Mouse (Mus musculus): ENCODE measurements around the gene Dcxr.
A peak's percentile ranks its signal among the peaks of the same experiment; 100 is the strongest.
"Not testable (repeated sequence)": the region's sequence is repeated elsewhere in the genome, so short reads cannot be mapped to it uniquely, and the experiment has no call there.

Dcxr gene

DNA sequence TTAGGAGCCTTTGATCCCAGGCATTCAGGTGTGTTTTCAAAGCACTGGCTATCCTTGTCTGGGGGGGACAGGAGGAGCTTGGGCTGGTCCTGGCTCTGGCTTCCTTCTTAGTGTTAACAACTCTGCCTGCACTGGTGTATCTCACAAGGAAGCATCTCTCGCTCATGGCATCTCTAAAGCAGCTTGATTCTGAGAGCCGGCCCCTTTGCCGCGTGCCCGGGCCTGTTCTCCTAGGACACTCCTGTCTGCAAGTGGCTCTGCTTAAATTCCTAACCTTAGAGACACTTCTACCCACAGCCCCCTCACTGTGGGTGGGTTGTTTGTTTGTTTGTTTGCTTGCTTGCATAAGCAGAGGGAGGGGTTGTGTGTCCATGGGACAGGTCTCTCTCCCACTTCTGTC, 19.1 kb downstream of the Dcxr start:
- DNase-seq (ENCODE audit: low spot score in 2 of 2) = no peak

DNA sequence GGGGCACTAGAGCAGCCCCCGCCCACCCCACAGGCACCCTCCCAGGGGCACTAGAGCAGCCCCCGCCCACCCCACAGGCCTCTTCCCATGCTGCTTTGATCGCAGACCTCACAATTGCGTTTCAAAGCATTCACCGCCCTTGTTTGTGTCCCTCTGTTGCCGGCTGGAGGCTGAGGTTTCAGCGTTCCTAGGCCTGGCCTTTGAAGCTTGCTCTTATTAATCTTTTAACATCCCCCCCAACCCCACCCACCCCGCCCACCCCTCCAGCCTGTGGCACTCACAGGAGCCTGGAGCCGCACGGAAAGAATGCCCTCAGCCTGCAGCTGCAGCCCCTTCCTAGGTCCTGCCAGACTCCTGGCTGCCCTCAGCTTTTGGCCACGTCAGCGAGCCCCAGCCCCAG, 19.9 kb downstream of the Dcxr start:
- no peak for DNase-seq (ENCODE audit: low spot score in 2 of 2)

DNA sequence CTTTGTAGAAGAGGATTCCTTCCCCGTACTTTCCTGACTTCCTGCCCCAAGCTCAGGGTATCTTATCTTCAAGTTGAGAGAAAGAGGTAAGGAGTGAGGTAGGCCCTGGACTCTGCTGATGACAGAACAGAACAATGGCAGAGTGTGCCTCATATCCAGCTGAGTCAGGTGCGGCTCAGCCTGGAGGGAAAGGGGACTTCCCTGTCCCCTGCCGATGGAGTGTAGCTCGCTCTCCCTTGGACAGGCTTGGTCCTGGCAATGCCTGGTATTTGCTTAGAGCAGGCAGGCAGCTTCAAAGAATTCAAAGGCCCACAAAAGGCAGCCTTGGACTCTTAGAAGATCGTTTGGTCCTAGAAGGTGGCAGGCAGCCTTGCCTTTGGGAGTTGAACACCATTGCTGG, 21.0 kb downstream of the Dcxr start:
- DNase-seq (ENCODE audit: low spot score in 2 of 2) = no peak

DNA sequence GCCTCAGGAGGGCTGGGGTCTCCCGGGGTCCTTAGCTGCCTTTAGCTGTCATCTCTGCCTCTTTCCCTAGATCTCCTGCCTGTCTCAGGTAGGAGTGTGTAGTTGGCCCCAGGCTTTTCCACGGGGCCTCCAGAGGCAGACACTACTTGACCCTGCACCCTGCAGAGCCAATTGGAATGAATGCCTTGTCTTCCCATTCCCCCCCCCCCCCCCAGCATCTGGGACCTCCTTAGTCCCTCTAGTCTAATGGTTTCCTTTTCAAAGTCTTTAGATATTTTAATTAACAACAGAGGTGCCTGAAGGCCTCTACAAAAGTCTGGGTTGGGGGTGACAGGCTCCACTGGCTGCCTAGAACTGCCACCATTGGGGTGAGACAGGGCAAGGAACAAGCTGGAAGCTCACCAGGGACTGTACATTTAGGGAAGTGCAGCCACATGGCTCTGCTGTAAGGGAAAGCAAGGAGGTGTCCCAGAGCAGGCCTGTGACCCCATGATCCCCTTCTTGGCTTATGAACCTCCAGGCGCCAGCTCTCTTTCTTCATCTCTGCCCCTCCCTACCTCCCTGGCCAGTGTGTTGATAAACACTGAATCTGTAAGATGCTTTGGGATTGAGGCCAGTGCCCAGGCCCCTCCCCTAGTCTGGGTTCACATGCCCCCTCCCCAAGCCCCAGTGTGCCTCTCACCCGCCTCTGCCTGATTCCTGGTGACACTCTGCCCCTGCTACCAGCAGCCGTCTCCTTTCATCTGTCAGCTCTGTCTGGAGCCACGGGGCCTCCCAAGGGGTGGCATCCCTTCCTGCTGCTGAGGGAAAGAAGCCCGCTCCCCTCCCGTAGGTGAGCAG, 22.4 kb downstream of the Dcxr start:
- DNase-seq (ENCODE audit: low spot score in 2 of 2) = no peak

DNA sequence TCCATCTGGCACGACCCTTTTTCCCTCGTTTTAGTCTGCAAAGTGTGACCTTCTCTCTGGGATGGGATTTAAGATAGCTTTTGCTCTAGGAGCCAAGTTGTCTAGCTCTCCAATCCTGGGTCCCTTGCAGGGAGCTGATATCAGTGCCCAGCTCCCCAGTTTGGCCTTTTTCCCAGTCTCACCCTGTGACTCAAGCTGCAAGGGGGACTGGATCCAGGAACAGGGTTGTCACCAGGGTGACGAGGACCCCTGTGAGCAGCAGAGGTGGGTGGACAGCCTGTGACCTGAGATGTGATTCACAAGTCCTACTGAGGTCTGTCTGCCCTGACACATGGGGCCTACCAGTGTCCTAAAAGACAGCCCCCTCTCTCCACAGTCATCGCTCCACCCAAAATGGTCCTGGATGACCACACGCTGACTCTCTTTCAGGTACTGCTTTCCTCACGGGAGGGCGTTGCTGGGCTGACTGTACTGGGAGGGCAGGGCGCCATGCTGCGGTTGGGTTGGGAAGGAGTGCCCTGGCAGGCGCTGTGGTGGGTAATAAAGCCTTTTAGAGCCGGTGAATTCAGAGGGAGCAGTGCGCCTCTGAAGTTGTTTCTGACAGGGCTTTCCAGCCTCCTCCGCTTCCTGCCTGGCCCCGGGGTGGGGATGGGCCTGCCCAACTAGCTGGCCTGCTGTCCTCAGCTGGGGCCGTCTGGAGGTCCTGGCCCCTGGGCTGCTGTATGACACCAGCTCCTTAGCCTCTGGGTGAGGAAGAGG, 23.2 kb downstream of the Dcxr start:
- DNase-seq (ENCODE audit: low spot score in 2 of 2) = no peak

DNA sequence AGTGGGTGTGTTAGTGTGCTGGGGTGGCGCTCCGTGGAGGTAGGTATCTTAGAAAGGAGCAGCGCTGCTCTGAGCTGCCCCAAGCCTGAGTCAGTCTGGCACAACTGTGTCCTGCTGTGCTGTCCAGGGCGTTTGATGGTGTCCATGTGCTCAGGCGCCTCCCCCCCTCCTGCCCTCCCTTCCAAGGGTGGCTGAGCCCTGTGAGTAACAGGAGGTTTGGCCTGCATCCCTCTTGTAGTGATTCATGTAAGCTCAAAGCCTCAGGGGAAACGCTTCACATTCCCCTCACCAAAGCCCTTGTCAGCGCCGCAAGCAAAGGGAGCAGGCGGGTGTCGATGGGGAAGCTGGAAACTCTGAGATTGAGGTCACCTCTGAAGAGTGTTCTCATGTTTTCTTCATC, 29.3 kb downstream of the Dcxr start:
- no peak for DNase-seq (ENCODE audit: low spot score in 2 of 2)

DNA sequence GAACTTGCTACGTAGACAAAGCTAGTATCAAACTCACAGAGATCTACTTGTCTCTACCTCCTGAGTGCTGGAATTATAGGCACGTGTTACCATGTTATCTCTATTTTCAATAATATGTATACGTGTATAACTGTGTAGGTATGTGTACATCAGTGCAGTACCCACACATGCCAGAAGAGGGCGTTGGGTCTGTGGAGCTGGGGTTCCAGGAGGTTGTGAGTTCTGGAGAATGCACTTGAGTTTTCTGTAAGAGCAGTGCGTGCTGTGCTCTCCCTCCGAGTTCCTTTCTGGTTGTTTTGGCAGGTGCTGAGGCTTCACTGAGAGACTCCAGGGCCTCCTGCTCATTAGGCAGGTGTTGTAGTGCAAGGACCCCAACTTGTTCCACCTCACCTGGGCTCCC, 30.5 kb downstream of the Dcxr start:
- no peak for DNase-seq (ENCODE audit: low spot score in 2 of 2)

DNA sequence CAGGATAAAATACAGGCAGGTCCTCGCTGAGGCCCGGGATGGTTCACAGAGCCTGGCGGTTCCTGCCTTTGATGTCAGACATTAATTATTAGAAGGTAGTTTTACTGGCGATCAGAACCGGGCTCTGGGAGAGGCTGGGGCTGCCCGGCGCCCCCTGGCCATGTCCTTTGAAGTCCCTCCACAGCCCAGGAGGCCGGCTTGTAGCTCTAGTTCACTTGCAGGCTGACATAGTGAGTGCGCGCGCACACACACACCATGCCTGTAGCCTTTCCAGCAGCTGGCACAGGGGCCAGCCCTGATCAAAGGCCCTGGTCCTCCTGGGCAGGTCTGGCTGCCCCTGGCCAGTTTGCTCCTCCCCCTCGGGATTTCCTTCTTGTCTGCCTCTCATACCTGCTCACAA, 31.4 kb downstream of the Dcxr start:
- DNase-seq (ENCODE audit: low spot score in 2 of 2) = no peak

DNA sequence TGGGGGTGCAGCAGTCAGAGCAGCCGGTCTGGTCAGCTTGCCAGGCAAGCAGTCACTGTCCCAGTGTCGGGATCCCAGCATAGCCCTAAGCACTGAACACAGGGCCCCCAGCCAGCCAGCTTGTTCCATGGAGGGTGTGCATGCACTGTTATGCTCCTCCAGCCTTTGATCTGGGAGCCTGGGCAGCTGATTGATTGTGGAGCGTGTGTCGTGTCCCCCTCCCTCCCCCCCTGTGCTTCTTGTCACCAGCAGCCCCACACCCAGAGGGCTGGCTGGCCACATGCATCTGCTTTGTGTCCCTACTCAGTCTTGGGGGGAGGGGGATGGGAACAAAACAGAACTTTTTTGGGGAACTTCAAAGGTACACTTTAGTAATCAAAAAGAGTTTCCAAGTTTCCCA, 31.9 kb downstream of the Dcxr start:
- no peak for DNase-seq (ENCODE audit: low spot score in 2 of 2)

DNA sequence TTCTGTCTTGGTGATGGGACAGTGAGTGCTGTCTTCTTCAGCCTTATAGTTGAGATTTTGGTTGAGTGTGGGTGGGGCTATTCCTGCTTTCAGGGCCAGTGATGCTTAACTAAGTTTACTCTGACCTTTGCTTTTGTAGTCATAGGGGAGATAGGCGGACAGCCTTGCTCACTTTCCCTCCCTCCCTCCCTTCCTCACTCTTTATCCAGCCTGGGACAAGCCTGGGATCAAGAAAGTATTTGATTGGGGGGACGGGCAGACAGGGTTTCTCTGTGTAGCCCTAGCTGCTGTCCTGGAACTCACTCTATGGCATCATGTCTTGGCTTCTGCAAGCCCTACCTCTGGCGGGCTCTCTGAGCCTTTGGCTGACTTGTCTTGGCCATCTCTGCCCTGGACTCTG, 33.6 kb downstream of the Dcxr start:
- no peak for DNase-seq (ENCODE audit: low spot score in 2 of 2)

DNA sequence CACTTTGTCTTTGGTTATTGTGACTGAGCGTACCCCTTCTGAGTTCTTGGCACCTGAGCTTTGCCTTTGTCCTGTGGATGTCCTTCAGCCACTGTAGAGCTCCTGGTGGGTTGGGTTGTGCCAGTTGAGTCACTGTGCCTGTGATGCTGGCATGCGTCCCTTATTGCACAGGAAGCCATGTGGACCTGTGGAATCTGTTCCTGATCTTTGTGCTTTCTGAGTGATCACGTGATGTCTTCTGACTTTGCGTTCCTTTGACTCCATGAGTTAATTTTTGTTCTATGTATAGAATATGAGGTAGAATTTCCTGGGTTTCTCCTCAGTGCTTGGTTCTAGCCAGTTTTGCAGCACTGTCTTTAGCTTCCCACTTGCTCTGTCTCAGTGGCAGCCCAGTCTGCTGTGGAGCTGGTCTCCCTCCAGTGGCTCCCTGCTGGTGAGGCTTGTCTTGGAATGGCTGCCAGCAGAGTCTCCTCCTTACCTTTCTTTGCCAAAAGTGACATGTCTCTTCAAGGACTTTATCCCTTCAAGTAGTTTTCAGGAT, 34.5 kb downstream of the Dcxr start:
- no peak for DNase-seq (ENCODE audit: low spot score in 2 of 2)

DNA sequence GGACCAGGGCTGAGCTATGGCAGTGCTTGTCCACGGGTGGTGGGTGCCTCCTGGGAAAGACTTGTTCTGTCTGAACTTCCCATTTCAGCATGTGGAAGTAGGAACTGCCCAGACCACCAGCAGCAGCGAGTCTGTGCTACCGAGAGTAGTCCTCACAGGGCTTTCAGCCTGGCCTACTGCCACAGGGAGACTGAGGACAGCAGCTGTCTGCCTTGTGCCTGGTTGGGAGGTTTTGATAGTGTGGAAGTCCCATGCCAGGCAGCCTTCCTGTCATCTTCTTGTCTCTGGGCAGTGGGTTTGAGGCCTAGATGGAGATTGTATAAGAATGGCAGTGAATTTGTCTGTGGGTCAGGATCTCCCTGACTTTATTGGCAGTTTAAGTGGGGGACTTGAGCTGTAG, 37.7 kb downstream of the Dcxr start:
- no peak for DNase-seq (ENCODE audit: low spot score in 2 of 2)

DNA sequence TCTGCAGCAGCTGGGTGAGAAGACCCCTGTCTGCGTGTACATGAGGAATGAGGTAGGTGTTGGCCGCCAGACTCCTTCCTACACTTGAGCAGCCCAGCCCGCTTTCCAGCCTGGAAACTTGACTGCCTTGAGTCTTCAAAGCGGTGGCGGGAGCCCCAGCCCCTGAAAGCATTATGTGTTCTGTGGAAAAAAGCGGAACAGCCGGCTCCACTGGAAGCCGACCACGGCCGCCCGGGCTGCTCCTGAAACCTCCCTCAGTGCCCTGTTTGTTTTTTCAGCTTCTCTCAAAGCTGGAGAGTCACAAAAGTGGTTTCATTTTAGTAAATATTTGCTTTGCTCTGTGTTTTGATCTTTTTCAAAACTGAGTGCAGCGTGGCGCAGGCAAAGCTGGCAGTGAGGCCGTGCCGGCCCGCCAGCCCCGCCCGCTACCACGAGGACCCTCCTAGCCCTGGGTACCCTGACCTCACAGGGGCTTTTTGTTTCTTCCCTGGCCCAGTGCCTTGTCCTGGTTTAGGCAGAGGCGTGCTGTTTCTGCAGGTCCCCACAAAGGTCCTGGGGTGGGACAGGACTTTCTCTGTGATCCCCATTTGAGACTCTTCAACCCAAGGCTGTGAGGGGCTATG, 40.3 kb downstream of the Dcxr start:
- DNase-seq (ENCODE audit: low spot score in 2 of 2) = no peak

DNA sequence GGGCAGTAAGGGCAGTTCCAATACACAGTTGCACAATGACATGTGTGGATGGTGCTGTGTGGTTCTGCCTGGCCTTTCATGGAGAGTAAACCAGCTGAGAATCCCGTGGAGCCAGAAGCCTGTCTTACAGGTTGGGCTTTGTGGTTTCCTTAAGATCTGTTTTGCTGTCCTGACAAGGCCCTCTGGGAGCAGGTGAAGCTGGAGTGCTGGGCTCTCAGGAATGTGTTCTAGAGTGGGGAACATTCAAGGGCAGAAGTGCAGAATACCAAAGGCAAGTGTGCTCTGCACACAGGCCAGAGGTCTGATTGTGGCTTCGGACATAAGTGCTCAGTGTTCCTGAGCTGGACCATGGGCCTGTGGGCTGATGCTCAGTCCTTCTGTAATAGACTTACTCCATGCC, 42.4 kb downstream of the Dcxr start:
- DNase-seq (ENCODE audit: low spot score in 2 of 2) = no peak

DNA sequence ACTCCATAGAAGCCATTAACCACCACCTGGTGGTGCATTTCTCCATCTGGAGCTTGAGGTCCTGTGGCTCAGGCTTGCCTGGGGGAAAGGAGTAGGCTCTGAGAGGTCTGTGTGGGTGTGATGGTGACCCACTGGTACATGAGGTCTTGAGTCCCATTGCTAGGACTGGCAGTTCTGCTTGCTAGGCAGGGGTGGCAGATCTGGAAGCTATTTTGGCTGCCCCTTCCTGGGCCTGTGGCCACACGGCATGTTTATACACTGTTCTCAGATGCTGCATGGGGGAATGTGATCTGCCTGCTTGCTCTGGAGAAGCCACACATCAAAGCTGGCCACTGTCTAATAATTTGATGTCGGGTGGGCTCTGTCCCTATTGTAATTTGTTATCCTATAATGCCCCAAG, 43.0 kb downstream of the Dcxr start:
- DNase-seq (ENCODE audit: low spot score in 2 of 2) = no peak

DNA sequence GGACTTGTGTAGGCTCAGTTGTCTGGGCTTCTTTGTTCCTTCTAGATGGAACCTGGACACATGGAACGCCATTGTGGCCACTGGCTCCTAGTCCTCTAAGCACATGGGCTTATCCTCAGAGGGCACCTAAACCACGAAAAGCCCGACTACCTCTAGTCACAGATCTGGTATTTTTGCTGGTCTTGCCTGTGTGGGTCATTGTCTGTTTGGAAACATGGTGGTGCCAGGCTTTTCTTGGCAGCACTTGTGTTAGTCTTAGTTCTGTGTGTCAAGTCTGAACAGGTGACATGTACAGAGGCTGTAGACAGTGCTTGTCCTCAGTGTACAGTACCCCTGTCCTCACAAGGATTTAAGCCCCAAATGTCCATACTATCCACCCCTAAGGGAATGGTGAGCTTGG, 43.5 kb downstream of the Dcxr start:
- no peak for DNase-seq (ENCODE audit: low spot score in 2 of 2)

DNA sequence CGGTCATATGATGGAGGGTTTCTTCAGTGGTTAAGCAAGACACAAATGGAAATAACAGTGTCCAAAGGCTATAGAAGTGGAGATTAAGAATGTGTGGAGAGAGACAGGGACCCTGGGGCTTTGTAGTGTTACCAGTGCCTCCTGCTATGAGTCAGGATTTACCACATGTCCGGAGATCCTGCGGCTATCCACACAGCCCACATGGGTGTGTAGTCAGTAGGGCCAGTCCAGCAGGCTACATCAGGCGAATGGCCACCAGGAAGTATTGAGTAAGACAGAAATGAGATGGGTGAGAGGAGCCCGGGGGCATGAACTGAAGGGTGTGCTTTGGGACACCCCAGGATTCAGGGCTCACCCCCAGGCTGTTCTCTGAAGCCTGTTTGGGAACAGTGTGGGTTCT, 44.4 kb downstream of the Dcxr start:
- DNase-seq (ENCODE audit: low spot score in 2 of 2) = no peak

DNA sequence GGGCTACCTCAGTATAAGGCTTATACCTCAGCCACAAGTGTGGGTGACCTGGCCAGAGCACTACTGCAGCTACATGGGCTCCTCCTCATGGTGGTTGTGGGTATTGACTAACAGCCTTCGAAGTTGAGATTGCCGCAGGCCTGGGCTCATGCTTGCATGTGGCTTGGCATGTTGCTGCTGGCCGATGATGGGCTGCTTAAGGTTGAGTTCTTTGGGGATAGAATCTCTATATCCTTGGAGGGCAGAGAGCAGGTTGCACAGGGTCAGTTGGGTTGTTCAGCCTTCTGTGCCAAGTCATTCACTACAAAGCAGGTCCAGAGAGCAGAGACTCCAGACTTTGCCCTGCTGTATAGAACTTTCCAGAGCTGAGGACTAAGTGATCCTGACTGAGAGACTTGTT, 47.2 kb downstream of the Dcxr start:
- DNase-seq (ENCODE audit: low spot score in 2 of 2) = peak; percentile 18 to 26

DNA sequence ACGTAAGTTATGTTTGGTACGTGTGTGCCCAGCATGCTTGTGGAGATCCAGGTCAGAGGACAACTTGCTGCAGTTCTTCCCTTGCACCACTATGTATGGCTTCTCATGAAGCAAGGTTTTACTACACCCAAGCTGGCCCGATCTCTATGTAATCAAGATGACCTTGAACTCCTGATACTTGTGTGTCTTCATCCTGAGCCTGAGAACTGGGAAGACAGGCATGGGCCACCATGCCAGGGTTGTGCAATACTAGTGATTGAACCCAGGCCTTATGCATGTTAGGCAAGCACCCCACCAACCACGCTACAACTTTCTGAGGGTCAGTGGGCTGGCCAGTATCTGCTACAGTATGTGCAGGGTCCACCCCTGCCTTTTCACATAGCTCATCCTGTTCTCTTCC, 50.1 kb downstream of the Dcxr start:
- no peak for DNase-seq (ENCODE audit: low spot score in 2 of 2)

DNA sequence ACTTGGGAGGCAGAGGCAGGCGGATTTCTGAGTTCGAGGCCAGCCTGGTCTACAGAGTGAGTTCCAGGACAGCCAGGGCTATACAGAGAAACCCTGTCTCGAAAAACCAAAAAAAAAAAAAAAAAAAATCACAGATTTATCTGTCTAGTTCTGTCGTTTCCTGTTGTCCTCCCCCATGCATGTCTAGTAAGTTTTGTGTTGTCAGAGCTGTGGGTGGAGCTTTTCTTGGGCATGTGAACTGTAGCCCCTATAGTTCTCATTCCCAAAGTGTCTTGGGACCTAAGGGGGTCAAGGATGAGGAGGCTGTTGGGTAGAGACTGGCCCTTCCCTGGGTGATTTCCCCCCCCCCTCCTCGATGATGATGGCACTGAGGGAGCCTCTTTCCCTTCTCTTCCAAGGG, 51.2 kb downstream of the Dcxr start:
- DNase-seq (ENCODE audit: low spot score in 2 of 2) = not testable (repeated sequence)
